Mouse (Mus musculus) small intestine, adult 2 months (tissue): ENCODE data around the gene Nfatc2ip.

Experiments
- CTCF ChIP-seq: fragments of 200-500 bp; IDR thresholded peaks from 2 replicates; pipeline ENCODE4 v1.5.1; 2012; ENCODE audit warnings: low read depth, mild to moderate bottlenecking, control low read depth, inconsistent platforms, low read length, moderate library complexity, mixed read lengths; ENCODE audit not compliant: insufficient replicate concordance, insufficient read length; ENCODE audit errors: extremely low read depth
- POLR2A ChIP-seq: fragments of 200-500 bp; IDR thresholded peaks from 2 replicates; pipeline ENCODE4 v1.6.1; 2012; ENCODE audit warnings: low read depth, mild to moderate bottlenecking, control low read depth, inconsistent platforms, low read length, moderate library complexity

GRCm38 (mm10) chr7:126417606-126418005 lies 21.1 kb upstream of the Nfatc2ip start:
- TF ChIP-seq CTCF (no peak), POLR2A (no peak)
